Mouse (Mus musculus) ovary, postnatal 10 days (tissue): ENCODE data around the gene Ctnnd2.

Experiments
- DNase-seq: peaks from one replicate; pipeline ENCODE4 v3.0.0; 2022; ENCODE audit warnings: low spot score

Ctnnd2 gene

GRCm38 (mm10) chr15:30386489-30386888 is 214.1 kb downstream of the Ctnnd2 start:
- DNase-seq, result no peak

GRCm38 (mm10) chr15:30387244-30387643 is 214.9 kb downstream of the Ctnnd2 start:
- no peak for DNase-seq

GRCm38 (mm10) chr15:30401111-30401510 is 228.7 kb downstream of the Ctnnd2 start:
- DNase-seq, result no peak

GRCm38 (mm10) chr15:30406254-30406653 is 233.9 kb downstream of the Ctnnd2 start:
- no peak for DNase-seq

- DNase-seq, result no peak
Measured at GRCm38 (mm10) chr15:30423146-30423545, 250.8 kb downstream of the Ctnnd2 start.

- no peak for DNase-seq
Measured at GRCm38 (mm10) chr15:30424290-30424689, 251.9 kb downstream of the Ctnnd2 start.

- DNase-seq, result no peak
Measured at GRCm38 (mm10) chr15:30427342-30427741, 254.9 kb downstream of the Ctnnd2 start.

- no peak for DNase-seq
Measured at GRCm38 (mm10) chr15:30439045-30439444, 266.7 kb downstream of the Ctnnd2 start.

GRCm38 (mm10) chr15:30450765-30451164 is 278.4 kb downstream of the Ctnnd2 start:
- no peak for DNase-seq

GRCm38 (mm10) chr15:30451921-30452320 is 279.5 kb downstream of the Ctnnd2 start:
- DNase-seq, result no peak

- DNase-seq, result no peak
Measured at GRCm38 (mm10) chr15:30457541-30458250, 285.3 kb downstream of the Ctnnd2 start.

- no peak for DNase-seq
Measured at GRCm38 (mm10) chr15:30458671-30459070, 286.3 kb downstream of the Ctnnd2 start.

- no peak for DNase-seq
Measured at GRCm38 (mm10) chr15:30460341-30461125, 288.1 kb downstream of the Ctnnd2 start.

- DNase-seq, result no peak
Measured at GRCm38 (mm10) chr15:30462804-30463423, 290.5 kb downstream of the Ctnnd2 start.

GRCm38 (mm10) chr15:30463471-30464047 is 291.2 kb downstream of the Ctnnd2 start:
- DNase-seq, result no peak

- no peak for DNase-seq
Measured at GRCm38 (mm10) chr15:30466950-30467543, 294.7 kb downstream of the Ctnnd2 start.

GRCm38 (mm10) chr15:30468773-30469172 is 296.4 kb downstream of the Ctnnd2 start:
- DNase-seq, result no peak

GRCm38 (mm10) chr15:30471280-30471966 is 299.0 kb downstream of the Ctnnd2 start:
- DNase-seq, result no peak

- DNase-seq, result no peak
Measured at GRCm38 (mm10) chr15:30480676-30481075, 308.3 kb downstream of the Ctnnd2 start.

- no peak for DNase-seq
Measured at GRCm38 (mm10) chr15:30506476-30506875, 334.1 kb downstream of the Ctnnd2 start.

GRCm38 (mm10) chr15:30512467-30512866 is 340.1 kb downstream of the Ctnnd2 start:
- DNase-seq, result no peak

- no peak for DNase-seq
Measured at GRCm38 (mm10) chr15:30513122-30513521, 340.7 kb downstream of the Ctnnd2 start.
